Mouse (Mus musculus): ENCODE measurements around the gene Prdm15. TPM values are rescaled to one million over a fixed set of nuclear protein-coding genes. Genes with fewer than 3 reads are reported as not detected.
A peak's percentile ranks its signal among the peaks of the same experiment; 100 is the strongest.

The Prdm15 gene
- polyA plus RNA-seq, 1 experiment = 14.3 TPM

DNA sequence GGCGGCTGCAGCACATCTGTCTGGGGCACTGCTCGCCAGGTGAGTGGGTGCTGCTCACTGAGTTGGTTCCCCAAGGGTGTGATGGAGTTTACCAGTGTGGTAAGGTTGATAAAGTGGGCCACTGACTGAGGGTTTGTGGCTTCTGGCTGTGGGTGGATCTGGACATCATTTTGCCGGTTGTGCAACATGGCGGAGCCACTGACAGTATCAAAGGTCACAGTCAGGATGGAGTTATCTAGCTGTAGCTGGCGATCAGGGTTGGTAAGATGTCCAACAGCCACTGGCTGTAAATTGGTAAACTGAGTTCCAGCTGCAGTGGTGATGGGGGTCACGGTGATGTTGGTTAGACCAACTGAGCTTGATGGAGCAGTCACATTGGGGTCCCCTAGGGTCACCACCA, 57.4 kb downstream of the Prdm15 start:
- Histone ChIP-seq H3K4me1 (ENCODE audit: control insufficient read depth, insufficient read depth, low read length) (no peaks in the 10 kb centered on the region), H3K27me3 (ENCODE audit: control insufficient read depth, insufficient read depth, low read length) (no peaks in the 10 kb centered on the region), H3K27ac (ENCODE audit: insufficient read depth, low read length) (no peak overlapping the region), H3K4me3 (replicated peaks; ENCODE audit: insufficient read depth, low read depth, low read length) (no peak overlapping the region)
- 97% methylated on average over 6 of the region's 6 CpGs for WGBS
- no peak for DNase-seq
- TF ChIP-seq POLR2A (IDR thresholded peaks at IDR 0.05; ENCODE audit: borderline replicate concordance, insufficient read depth, low read length) = no peak
- no peak for TF ChIP-seq CTCF (IDR thresholded peaks at IDR 0.05; ENCODE audit: borderline replicate concordance, insufficient read depth, low read depth, low read length)

DNA sequence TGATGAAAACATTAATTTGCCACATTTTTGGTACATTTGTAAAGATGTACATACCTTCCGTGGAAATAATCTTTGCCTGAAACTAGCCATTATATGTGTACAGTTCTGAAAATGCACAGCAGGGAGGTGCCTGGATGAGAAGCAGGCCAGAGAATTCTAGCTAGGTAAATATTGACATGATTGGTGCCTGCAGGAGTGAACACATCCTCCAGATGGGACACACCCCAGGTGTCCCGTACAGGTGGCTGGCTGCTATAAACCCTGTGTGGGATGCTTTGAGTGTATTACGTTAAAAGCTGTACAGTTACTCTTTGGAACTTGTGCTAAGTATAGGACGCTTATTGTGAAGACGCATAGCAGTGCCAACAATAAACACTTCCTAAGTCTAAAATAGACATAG, 68.6 kb downstream of the Prdm15 start:
- no peak overlapping the region for H3K27ac ChIP-seq (ENCODE audit: insufficient read depth, low read length)
- TF ChIP-seq POLR2A (IDR thresholded peaks at IDR 0.05; ENCODE audit: borderline replicate concordance, insufficient read depth, low read length) (no peak), CTCF (IDR thresholded peaks at IDR 0.05; ENCODE audit: borderline replicate concordance, insufficient read depth, low read depth, low read length) (no peak)
- DNase-seq = no peak
- 68% methylated on average over 5 of the region's 5 CpGs for WGBS
- H3K27me3 ChIP-seq (ENCODE audit: control insufficient read depth, insufficient read depth, low read length) = no peaks in the 10 kb centered on the region
- H3K4me1 ChIP-seq (ENCODE audit: control insufficient read depth, insufficient read depth, low read length) = no peaks in the 10 kb centered on the region
- H3K4me3 ChIP-seq (replicated peaks; ENCODE audit: insufficient read depth, low read depth, low read length) = no peak overlapping the region

- peak; percentile 63 to 78 for DNase-seq
- Histone ChIP-seq H3K27me3 (ENCODE audit: control insufficient read depth, insufficient read depth, low read length) (no peaks in the 10 kb centered on the region), H3K27ac (ENCODE audit: insufficient read depth, low read length) (no peak overlapping the region), H3K4me1 (ENCODE audit: control insufficient read depth, insufficient read depth, low read length) (no peaks in the 10 kb centered on the region), H3K4me3 (replicated peaks; ENCODE audit: insufficient read depth, low read depth, low read length) (no peak overlapping the region)
- TF ChIP-seq POLR2A (IDR thresholded peaks at IDR 0.05; ENCODE audit: borderline replicate concordance, insufficient read depth, low read length) = no peak
- TF ChIP-seq CTCF (IDR thresholded peaks at IDR 0.05; ENCODE audit: borderline replicate concordance, insufficient read depth, low read depth, low read length) = peak; percentile 94
- WGBS = 16% methylated on average over 15 of the region's 15 CpGs
Measured at GRCm38 (mm10) chr16:97778353-97779025, 73.2 kb downstream of the Prdm15 start.

- DNase-seq = no peak
- Histone ChIP-seq H3K4me3 (replicated peaks; ENCODE audit: insufficient read depth, low read depth, low read length) (no peak overlapping the region), H3K27ac (ENCODE audit: insufficient read depth, low read length) (no peak overlapping the region), H3K4me1 (ENCODE audit: control insufficient read depth, insufficient read depth, low read length) (no peaks in the 10 kb centered on the region), H3K27me3 (ENCODE audit: control insufficient read depth, insufficient read depth, low read length) (no peaks in the 10 kb centered on the region; the same call in 1 of the 2 replicates)
- TF ChIP-seq CTCF (IDR thresholded peaks at IDR 0.05; ENCODE audit: borderline replicate concordance, insufficient read depth, low read depth, low read length) = no peak
- WGBS = 45% methylated on average over 3 of the region's 3 CpGs
Measured at GRCm38 (mm10) chr16:97766501-97766900, 85.1 kb downstream of the Prdm15 start.

- Histone ChIP-seq H3K27ac (ENCODE audit: insufficient read depth, low read length) (no peak overlapping the region), H3K4me3 (replicated peaks; ENCODE audit: insufficient read depth, low read depth, low read length) (no peak overlapping the region), H3K27me3 (ENCODE audit: control insufficient read depth, insufficient read depth, low read length) (no peaks in the 10 kb centered on the region; the same call in 1 of the 2 replicates), H3K4me1 (ENCODE audit: control insufficient read depth, insufficient read depth, low read length) (no peaks in the 10 kb centered on the region)
- DNase-seq = no peak
- WGBS = 67% methylated on average over 2 of the region's 2 CpGs
- TF ChIP-seq CTCF (IDR thresholded peaks at IDR 0.05; ENCODE audit: borderline replicate concordance, insufficient read depth, low read depth, low read length) = no peak
- TF ChIP-seq POLR2A (IDR thresholded peaks at IDR 0.05; ENCODE audit: borderline replicate concordance, insufficient read depth, low read length) = no peak
Measured at GRCm38 (mm10) chr16:97764626-97765025, 87.0 kb downstream of the Prdm15 start.

GRCm38 (mm10) chr16:97763990-97764340, 87.7 kb downstream of the Prdm15 start:
- DNase-seq = no peak
- Histone ChIP-seq H3K4me3 (replicated peaks; ENCODE audit: insufficient read depth, low read depth, low read length) (no peak overlapping the region), H3K27ac (ENCODE audit: insufficient read depth, low read length) (no peak overlapping the region), H3K4me1 (ENCODE audit: control insufficient read depth, insufficient read depth, low read length) (no peaks in the 10 kb centered on the region), H3K27me3 (ENCODE audit: control insufficient read depth, insufficient read depth, low read length) (no peaks in the 10 kb centered on the region; the same call in 1 of the 2 replicates)
- TF ChIP-seq POLR2A (IDR thresholded peaks at IDR 0.05; ENCODE audit: borderline replicate concordance, insufficient read depth, low read length) = no peak
- no peak for TF ChIP-seq CTCF (IDR thresholded peaks at IDR 0.05; ENCODE audit: borderline replicate concordance, insufficient read depth, low read depth, low read length)
- 19% methylated on average over 13 of the region's 13 CpGs for WGBS

DNA sequence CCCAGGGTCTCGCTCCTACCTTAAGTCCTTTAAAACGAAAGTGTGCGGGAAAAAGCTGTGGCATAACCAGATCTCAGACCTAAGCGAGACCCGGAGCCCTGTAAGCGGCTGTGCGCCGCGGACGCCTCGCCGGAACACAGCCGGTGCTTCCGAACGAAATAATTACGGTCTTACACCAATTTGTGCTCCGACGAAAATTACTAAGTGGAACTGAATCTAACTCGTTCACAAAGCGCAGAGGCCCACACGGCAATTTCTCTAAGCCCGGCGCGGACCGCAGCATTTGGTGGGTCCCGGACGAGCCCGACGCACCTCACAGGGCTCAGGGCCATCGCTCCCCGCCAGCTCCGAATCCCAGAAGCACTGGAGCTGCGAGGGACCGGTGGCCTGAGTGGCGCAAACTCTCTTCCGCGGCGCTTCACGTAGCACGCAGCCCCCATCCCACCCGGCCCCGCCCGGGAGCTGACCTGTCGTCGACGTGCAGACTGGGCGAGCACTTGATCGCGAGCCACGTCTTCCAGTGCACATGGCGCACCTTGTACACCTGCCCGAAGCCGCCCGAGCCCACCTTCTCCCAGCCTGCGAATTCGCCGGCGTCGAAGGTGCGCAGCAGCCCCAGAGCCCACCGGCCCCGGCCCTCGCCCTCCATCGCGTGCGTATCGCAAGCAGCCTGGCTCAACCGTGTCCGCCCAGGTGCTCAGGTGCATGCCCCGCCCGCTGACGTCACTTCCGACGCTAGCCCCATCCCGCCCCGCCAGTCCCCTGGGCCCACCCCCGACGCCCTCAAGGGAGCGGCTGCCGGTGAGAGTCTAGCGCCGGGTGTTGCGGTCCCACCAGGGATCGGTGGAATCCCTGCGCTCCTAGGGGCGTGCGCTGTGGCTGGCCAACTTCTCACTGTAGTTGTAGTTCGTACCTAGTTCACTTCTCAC, 88.3 kb downstream of the Prdm15 start, which contains the start of gene Ripk4:
TSS of gene Ripk4 (minus strand) at position 727 of the 929 bp plus-strand sequence.
- no peaks in the 10 kb centered on the region for H3K4me1 ChIP-seq (ENCODE audit: control insufficient read depth, insufficient read depth, low read length)
- peak within 1 kb of the TSS; percentile 17 for H3K4me3 ChIP-seq (replicated peaks; ENCODE audit: insufficient read depth, low read depth, low read length)
- no peak for DNase-seq
- WGBS = 2% methylated on average over 88 of the region's 88 CpGs
- H3K27ac ChIP-seq (ENCODE audit: insufficient read depth, low read length) = no peak within 1 kb of the TSS
- TF ChIP-seq CTCF (IDR thresholded peaks at IDR 0.05; ENCODE audit: borderline replicate concordance, insufficient read depth, low read depth, low read length) (no peak), POLR2A (IDR thresholded peaks at IDR 0.05; ENCODE audit: borderline replicate concordance, insufficient read depth, low read length) (no peak)
- H3K27me3 ChIP-seq (ENCODE audit: control insufficient read depth, insufficient read depth, low read length) = no peaks in the 10 kb centered on the region; the same call in 1 of the 2 replicates
